15 mouse cellular contexts compared by ENCODE assay signal in genomic region chr11:114934144-114934543, GRCm38 (mm10). TPM values are rescaled to one million over a fixed set of nuclear protein-coding genes. Genes with fewer than 3 reads are reported as not detected.
A peak's percentile ranks its signal among the peaks of the same experiment; 100 is the strongest.
DNase-seq lines count a peak whose midpoint lies in the region; ATAC-seq and TF ChIP-seq lines count a peak whose summit lies in the region.
"Had no signal": no experiment of that assay in that cellular context is flagged by ENCODE, and none has a peak within 500 bp of the region (broad histone marks: within the 10 kb centered on the region; RNA-seq: fewer than 3 reads in every experiment).

Gene Cd300lb, minus strand, starts transcription at chr11:114934386.

- no peaks in the 10 kb centered on the region for H3K27me3 ChIP-seq in liver, adult 2 months (ENCODE audit: control insufficient read depth, insufficient read depth, low read length)
- H3K27me3 ChIP-seq: embryonic facial prominence, embryonic 12.5 days; neural tube, embryonic 13.5 days had no signal

- no peaks in the 10 kb centered on the region for H3K4me1 ChIP-seq in liver, adult 2 months (ENCODE audit: control insufficient read depth, insufficient read depth, low read length)
- H3K4me1 ChIP-seq: embryonic facial prominence, embryonic 12.5 days; neural tube, embryonic 13.5 days had no signal

- TF ChIP-seq CTCF in liver, adult 2 months (IDR thresholded peaks at IDR 0.05; ENCODE audit: low read depth, low read length) = no peak

- TF ChIP-seq POLR2A in liver, adult 2 months (IDR thresholded peaks at IDR 0.05; ENCODE audit: extremely low read depth, insufficient read depth, low read length) = no peak

- no peak within 1 kb of the TSS for H3K9ac ChIP-seq in liver, adult 2 months (ENCODE audit: low read depth, low read length)
- H3K9ac ChIP-seq: embryonic facial prominence, embryonic 12.5 days; neural tube, embryonic 13.5 days had no signal

- H3K27ac ChIP-seq in liver, adult 2 months (replicated peaks; ENCODE audit: insufficient read depth, low read depth, low read length) = no peak within 1 kb of the TSS
- H3K27ac ChIP-seq: embryonic facial prominence, embryonic 12.5 days; hindbrain, postnatal 0 days; layer of hippocampus, adult 2 months; neural tube, embryonic 13.5 days had no signal

- H3K79me2 ChIP-seq in liver, adult 2 months (ENCODE audit: control insufficient read depth, insufficient read depth, low read length) = no peaks in the 10 kb centered on the region

- H3K36me3 ChIP-seq in liver, adult 2 months (ENCODE audit: control insufficient read depth, insufficient read depth, low read length) = no peaks in the 10 kb centered on the region
- H3K36me3 ChIP-seq: embryonic facial prominence, embryonic 12.5 days; neural tube, embryonic 13.5 days had no signal

- peak within 1 kb of the TSS; percentile 15; the same call in 1 of the 2 replicates for H3K4me3 ChIP-seq in liver, adult 2 months (ENCODE audit: insufficient read depth, low read depth, low read length)
- H3K4me3 ChIP-seq: embryonic facial prominence, embryonic 12.5 days; layer of hippocampus, adult 2 months; neural tube, embryonic 13.5 days had no signal

- ATAC-seq in monocyte, adult 5-6 weeks (replicated peaks; ENCODE audit: insufficient number of reproducible peaks, low FRiP score, low TSS enrichment, poor library complexity, severe bottlenecking) = peak; percentile 42
- ATAC-seq: hindbrain, postnatal 0 days had no signal

- DNase-seq in liver, adult 2 months (ENCODE audit: extremely low read depth, low read depth, low spot score) = no peak
- DNase-seq in liver = no peak
- peak; percentile 9 for DNase-seq in Muller cell, postnatal 12 days (ENCODE audit: inconsistent ontology term)
- DNase-seq in brain, adult 2 months (ENCODE audit: low read depth, low spot score) = peak; percentile 76
- no peak for DNase-seq in c-Kit-positive CD71-positive TER-119-positive erythroid progenitor cells, embryonic 14.5 days (ENCODE audit: low spot score)
- DNase-seq in right cerebral cortex, postnatal 10 days (ENCODE audit: low spot score in 2 of 2) = no peak
- DNase-seq: lung, adult 18-20 months; thymus, postnatal 36 days had no signal

- WGBS in liver, adult 2 months = 52% methylated on average over 6 of the region's 6 CpGs

RNA-seq across cellular contexts. Expression of gene Cd300lb, which starts in this region (rescaled TPM):
- total RNA-seq in liver, adult 2 months (2014; rRNA removed) = 1.0 and 1.2 TPM in 2 replicates
- 0.35 and 0.46 TPM in 2 replicates for polyA plus RNA-seq in liver, adult 2 months (2012; rRNA removed)
- total RNA-seq in monocyte, adult 5-6 weeks (2017) = 53.2 to 124 TPM (median 94.6 TPM) in 3 replicates
- total RNA-seq: ES-E14; left cerebral cortex, postnatal 14 days had no signal

Comparison
In these comparisons a context has a peak if more than half of its experiments do, and no peak if none do; other contexts are left out.
1. RNA of gene Cd300lb (total RNA-seq): 53.2 to 124 TPM in monocyte, adult 5-6 weeks; 1.0 to 1.2 TPM in liver, adult 2 months; every median in the first group is over 10 times any median in the second.
2. DNase-seq: peak in Muller cell, postnatal 12 days (single experiment) and brain, adult 2 months (single experiment); none in liver, adult 2 months (single experiment), liver (single experiment), c-Kit-positive CD71-positive TER-119-positive erythroid progenitor cells, embryonic 14.5 days (single experiment) and right cerebral cortex, postnatal 10 days (0 of 2).